Mouse (Mus musculus) embryo, embryonic 9.5 days (tissue): Measurements from ENCODE around the gene Kif5a.
A peak's percentile ranks its signal among the peaks of the same experiment; 100 is the strongest.

Source experiments
- DNase-seq: peaks from one replicate; pipeline ENCODE4 v3.0.0-alpha.2; 2017; ENCODE audit errors: extremely low spot score

Kif5a gene

DNA sequence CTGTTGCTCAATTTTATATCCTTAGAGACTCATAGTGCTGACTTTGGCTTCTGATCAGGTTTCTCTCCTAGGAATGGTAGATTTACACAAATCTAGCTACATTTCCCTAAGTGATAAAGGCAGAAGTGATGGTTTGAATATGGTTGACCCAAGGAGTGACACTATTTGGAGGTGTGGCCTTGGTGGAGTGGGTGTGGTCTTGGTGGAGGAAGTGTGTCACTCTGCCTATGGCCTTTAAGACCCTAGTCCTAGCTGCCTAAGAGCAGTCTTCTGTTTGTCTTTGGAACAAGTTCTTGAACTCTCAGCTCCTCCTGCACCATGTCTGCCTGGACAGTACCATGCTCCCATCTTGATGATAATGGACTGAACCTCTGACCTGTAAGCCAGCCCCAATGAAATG lies 46.0 kb downstream of the Kif5a start:
- no peak for DNase-seq

DNA sequence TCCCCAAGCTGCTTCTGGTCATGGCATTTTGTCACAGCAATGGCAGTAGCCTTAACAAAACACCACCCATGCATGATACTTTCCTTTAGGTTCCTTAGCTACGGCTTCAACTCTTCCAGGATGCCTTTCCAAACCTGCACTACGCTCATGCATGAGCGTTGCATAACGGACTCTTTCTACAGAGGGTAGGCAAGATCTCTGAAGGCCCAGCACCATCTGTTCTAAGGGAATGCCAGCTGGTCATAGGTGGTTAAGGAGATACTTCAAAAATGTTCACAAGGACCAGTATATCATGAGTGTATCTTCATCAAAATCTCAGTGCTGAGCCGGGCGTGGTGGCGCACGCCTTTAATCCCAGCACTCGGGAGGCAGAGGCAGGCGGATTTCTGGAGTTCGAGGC lies 46.7 kb downstream of the Kif5a start:
- DNase-seq: no peak

DNA sequence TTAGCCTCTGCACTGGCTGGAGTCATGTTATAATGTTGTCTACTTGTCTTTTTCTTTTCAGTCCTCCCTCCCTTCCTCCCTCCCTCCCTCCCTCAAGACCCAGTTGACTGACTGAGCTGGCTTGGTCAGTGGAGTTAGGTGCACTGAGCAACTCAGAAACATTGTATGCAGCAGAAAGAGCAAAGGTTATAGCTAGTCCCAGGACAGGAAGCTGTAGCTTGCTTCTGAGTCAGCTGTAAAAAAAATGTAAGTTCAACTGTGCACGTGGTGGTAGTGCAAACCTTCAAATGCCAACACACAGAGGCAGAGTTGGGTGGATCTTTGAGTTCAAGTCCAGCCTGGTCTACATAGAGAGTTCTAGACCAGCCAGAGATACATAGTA lies 48.7 kb downstream of the Kif5a start:
- DNase-seq: no peak

DNA sequence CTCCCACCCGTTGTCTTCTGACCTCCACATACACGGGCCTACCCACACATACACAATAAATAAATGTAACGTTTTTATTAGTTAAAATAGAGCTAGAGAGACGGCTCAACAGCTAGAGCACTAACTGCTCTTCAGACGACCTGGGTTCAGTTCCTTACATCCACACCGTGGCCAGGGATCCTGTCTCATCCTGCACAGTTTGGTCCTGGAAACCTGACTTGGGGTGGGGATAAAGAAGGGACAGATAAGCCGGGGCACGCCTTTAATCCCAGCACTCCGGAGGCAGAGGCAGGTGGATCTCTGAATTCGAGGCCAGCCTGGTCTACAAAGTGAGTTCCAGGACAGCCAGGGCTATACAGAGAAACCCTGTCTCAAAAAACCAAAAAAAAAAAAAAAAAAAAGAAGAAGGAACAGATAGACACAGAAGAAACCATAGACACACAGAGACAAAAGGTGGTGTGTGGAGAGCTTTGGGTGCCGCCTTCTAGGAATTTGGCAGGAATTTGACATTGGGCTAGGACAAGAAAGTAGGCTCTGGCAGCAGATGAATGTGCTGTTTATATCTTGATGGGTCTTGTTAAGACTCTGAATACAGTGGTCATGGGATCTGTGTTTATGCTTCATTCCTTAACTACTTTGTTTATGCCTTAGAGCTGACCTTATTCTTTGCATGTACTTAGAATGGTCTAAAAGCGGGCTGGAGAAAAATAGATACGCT lies 49.3 kb downstream of the Kif5a start:
- DNase-seq: no peak

- DNase-seq: no peak
Measured at GRCm38 (mm10) chr10:127213272-127213671, 49.9 kb downstream of the Kif5a start.

GRCm38 (mm10) chr10:127211414-127211854 lies 51.7 kb downstream of the Kif5a start, which contains the start of gene Pip4k2c:
Gene Pip4k2c (minus strand): TSS chr10:127211585.
- peak; percentile 92 for DNase-seq

DNA sequence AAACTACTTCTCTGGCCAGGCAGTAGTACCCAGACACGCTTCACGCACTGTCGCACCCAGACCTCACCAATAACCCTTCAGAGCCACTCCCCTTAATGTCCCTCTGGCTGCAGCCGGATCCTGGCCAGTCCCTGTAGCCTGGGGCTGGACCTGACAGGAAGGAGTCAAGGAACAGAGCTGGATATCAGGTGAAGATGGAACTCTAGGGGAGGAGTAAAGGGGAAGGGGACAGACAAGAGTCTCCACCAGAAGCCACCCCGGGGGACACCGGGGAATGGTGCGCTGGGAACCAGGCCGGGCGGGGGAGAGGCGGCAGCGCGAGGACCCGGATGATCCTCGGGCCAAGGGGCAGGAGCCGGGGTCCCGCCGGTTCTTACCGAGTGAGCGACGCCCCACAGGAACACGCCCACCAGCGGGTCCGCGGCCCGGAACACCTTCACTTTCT lies 52.2 kb downstream of the Kif5a start:
- no peak for DNase-seq

DNA sequence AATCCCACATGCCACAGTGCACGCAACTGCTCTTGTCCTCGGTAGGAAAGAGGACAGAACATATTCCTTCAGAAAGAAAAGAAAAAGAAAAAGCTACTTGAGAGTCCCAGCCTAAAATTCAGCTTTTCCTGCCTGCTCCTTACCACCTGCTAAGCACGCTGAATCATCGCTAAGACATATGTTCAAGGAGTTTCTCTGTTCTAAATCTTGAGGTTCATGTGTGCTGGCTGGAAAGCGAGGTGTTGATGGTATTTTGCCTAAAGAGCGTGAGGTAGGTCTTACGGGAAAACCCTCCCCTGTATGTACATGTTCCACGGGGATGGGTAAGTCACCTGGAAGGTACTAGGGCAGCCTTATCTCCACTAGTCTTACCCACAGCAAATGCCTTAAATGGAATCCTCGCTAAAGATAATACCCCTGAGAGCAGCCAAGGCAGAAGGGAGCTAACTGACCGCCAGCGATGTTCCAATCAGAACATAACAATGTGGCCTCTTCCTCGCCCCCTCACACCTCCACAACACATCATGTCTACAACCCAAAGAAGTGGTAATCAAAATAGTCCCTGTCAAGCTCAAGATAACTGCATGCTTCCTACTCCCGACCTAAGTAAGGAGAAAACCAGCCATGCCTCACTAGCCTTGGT lies 53.1 kb downstream of the Kif5a start:
- DNase-seq: no peak

DNA sequence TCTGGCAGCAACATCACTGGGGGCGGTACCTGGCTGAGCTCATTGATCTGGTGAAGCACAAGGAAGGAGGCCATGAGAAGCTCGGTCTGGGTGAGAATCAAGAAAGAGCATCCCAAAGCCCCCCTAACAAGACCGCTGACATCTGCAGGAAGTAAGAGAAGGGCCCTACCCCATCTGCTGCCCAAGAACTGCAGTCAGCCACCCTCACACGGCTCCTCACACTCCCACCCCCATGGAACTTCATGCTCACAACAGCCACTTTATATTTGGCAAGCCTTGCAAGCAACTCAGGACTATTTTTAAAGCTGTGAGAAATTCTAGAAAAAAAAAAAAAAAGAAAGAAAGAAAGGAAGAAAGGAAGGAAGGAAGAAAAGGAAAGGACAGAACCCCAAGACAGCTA lies 54.2 kb downstream of the Kif5a start:
- DNase-seq: no peak

DNA sequence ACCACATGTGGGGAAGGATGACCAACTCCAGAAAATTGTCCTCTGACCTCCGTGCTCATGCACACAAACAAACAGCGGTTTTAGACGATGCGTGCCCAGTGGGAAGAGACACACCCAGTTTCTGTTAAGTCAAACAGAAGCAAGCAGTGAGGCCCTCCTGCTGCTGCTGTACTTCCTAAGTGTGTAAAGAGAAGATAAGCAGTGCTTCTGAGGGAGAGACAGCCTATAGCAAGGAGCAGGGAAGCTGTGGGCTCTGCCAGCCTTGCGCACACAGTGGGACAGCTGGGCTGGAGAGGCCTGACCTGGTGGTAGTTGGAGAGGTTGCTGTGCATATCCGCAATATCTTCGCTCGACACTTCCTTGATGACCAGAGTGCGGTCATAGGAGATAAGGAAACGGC lies 57.8 kb downstream of the Kif5a start:
- no peak for DNase-seq

- DNase-seq: no peak
Measured at GRCm38 (mm10) chr10:127204589-127204988, 58.6 kb downstream of the Kif5a start.

DNA sequence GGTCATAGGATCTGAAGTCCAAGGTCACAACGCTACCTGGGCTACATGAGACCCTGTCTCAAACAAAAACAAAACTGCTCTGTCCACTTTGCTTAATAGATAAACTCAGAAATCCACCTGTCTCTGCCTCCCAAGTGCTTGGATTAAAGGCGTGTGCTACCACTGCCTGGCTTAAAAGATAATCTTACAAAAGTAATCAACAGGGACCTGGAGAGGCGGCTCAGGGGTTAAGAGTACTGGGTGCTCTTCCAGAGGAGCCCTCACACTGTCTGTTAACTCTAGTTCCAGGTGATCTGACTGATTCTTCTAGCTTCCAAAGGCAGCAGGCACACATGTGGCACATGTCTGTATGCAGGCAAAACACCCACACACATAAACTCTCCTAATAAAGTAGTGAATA lies 60.0 kb downstream of the Kif5a start:
- DNase-seq: no peak

DNA sequence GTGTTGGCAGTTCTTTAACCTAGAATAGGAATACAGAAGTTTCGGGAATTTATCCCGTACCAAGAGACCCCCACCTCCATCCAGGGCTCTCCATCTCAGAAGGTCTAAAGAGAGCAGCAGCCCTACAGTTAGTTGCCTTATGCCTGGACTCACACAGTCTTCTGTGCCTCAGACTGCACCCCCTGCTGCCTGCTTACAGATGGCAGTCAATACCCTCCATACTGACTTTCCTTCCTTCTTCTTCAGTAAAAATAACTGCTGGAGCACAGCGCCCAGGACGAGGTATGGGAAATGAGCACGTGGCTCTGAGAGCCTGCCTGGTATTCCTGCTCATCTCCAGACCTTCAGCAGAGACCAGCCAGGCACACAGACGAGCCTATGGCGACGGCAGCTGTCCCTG lies 62.9 kb downstream of the Kif5a start:
- no peak for DNase-seq

- no peak for DNase-seq
Measured at GRCm38 (mm10) chr10:127199474-127199873, 63.7 kb downstream of the Kif5a start.

GRCm38 (mm10) chr10:127199068-127199467 lies 64.1 kb downstream of the Kif5a start:
- DNase-seq: no peak

- DNase-seq: no peak
Measured at GRCm38 (mm10) chr10:127198492-127198891, 64.7 kb downstream of the Kif5a start.

DNA sequence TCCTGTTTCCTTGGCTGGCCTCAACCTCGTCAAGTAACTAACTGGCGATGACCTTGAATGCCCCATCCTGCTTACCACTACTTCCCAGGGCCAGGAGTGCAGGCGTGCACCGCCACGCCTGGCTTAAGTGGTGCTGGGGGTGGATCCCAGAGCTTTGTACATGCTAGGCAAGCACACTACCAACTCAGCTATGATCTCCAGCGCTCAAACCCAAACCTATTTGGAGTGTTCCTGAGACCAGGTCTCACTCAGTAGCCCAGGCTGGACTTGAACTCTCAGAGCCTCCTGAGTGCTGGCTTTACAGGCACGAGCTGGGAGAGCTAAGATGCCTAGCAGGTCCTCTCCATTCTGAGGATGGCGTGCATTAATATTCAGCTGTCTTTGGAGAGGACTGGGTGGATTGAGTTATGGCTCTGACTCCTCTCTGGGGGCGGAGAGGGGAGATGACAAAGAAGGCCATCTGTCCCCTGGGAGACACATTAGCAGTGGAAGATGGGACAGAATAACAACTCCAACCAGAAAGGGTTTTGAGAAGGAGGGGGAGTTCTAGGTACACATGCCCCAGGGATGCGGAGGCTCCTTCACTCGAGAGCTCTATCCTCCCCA lies 65.5 kb downstream of the Kif5a start:
- no peak for DNase-seq

DNA sequence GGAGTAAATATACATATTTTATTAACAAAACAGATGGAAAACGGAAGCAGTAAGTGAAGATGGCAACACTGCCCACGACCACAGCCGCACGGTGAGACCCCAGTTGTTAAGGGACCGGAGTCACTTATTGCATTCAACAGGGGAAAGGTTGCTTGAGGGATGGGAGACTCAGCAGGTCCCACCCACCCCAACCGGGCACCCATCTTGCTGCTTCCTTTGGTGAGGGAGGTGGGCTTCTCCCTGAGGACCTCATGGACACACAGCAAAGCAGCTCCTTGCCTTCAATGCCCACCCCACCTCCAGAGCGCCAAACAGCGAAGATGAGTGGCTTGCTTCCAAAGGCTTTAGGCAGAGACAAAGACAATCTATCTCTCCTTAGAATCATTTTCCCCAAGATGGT lies 66.0 kb downstream of the Kif5a start:
- DNase-seq: no peak

- peak; percentile 73 for DNase-seq
Measured at GRCm38 (mm10) chr10:127196392-127196791, 66.8 kb downstream of the Kif5a start.

- DNase-seq: peak; percentile 72
Measured at GRCm38 (mm10) chr10:127195328-127196129, 67.6 kb downstream of the Kif5a start, which contains the start of gene Dtx3. Gene Dtx3 (minus strand): TSS chr10:127195728.

DNA sequence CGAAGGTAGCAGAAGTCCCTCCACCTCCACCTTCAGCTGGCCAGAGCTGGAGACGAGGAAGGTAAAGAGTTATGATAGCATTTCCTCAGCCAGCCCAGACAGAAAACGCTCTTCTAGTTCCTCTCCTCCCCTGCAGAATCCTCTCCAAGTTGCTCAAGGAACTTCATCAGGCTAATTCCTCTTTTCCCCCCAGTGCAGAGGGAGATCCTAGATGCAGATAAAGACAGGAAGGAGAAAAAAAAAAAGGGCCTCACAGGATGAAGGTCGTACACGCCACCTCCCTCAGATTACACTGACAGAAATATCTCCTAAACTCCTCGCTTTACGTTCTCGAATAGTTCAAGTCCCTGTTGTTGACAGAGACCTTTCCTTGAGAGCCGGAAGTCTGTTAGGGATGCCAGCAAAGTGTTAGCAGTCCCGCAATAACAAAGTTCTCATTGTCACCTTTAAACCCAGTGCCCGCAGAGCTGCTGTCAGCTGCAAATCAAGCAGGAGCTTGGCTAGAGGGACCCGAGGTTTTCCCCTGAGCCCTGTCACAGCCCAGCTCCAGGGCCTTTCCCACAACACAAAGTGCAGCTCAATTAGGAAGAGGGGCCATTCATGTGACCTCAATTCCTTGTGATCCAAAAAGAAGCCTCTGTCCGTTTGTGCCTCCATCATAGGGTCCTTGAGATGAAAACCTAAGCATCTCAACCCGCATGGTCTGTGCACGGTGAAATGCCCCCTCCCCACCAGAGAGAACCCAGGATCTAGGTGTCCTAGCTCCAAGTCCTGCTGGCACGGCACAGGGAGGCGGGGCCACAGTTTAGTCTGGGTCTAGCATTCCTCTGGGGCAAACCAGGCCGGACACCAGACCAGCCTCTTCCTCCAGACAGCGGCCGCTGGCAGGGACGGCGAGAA lies 68.5 kb downstream of the Kif5a start:
- DNase-seq: peak; percentile 65
